Mouse (Mus musculus): ENCODE data around the gene Wdfy3.
A peak's percentile ranks its signal among the peaks of the same experiment; 100 is the strongest.
"Not testable (repeated sequence)": the region's sequence is repeated elsewhere in the genome, so short reads cannot be mapped to it uniquely, and the experiment has no call there.

The Wdfy3 gene

GRCm38 (mm10) chr5:102069767-102070413 lies at the start of gene Wdfy3:
Gene Wdfy3 (minus strand): TSS chr5:102069921.
- DNase-seq (ENCODE audit: extremely low spot score): peak; percentile 91

- no peak for DNase-seq (ENCODE audit: extremely low spot score)
These were observed 43.3 kb upstream of the Wdfy3 start for GRCm38 (mm10) chr5:102113009-102113408.

GRCm38 (mm10) chr5:102112034-102112433 lies 42.3 kb upstream of the Wdfy3 start:
- DNase-seq (ENCODE audit: extremely low spot score): no peak

GRCm38 (mm10) chr5:102110031-102110430 lies 40.3 kb upstream of the Wdfy3 start:
- DNase-seq (ENCODE audit: extremely low spot score): no peak

- DNase-seq (ENCODE audit: extremely low spot score): no peak
These were observed 36.2 kb upstream of the Wdfy3 start for GRCm38 (mm10) chr5:102105919-102106318.

GRCm38 (mm10) chr5:102101815-102102214 lies 32.1 kb upstream of the Wdfy3 start:
- not testable (repeated sequence) for DNase-seq (ENCODE audit: extremely low spot score)

- DNase-seq (ENCODE audit: extremely low spot score): peak; percentile 44
These were observed 30.8 kb upstream of the Wdfy3 start for GRCm38 (mm10) chr5:102100246-102101241.

GRCm38 (mm10) chr5:102095576-102095975 lies 25.9 kb upstream of the Wdfy3 start:
- no peak for DNase-seq (ENCODE audit: extremely low spot score)

- no peak for DNase-seq (ENCODE audit: extremely low spot score)
These were observed 21.0 kb upstream of the Wdfy3 start for GRCm38 (mm10) chr5:102090686-102091085.

- no peak for DNase-seq (ENCODE audit: extremely low spot score)
These were observed 15.3 kb upstream of the Wdfy3 start for GRCm38 (mm10) chr5:102084737-102085705.

- peak; percentile 65 for DNase-seq (ENCODE audit: extremely low spot score)
These were observed 4.4 kb upstream of the Wdfy3 start for GRCm38 (mm10) chr5:102074086-102074485.

- DNase-seq (ENCODE audit: extremely low spot score): no peak
These were observed 2.3 kb upstream of the Wdfy3 start for GRCm38 (mm10) chr5:102072057-102072456.

- DNase-seq (ENCODE audit: extremely low spot score): no peak
These were observed 1.5 kb upstream of the Wdfy3 start for GRCm38 (mm10) chr5:102071241-102071640.

- no peak for DNase-seq (ENCODE audit: extremely low spot score)
These were observed 1.1 kb upstream of the Wdfy3 start for GRCm38 (mm10) chr5:102070788-102071187.

- DNase-seq (ENCODE audit: extremely low spot score): no peak
These were observed 670 bp upstream of the Wdfy3 start for GRCm38 (mm10) chr5:102070414-102070768.

GRCm38 (mm10) chr5:102069051-102069766 lies 512 bp downstream of the Wdfy3 start:
- peak; percentile 77 for DNase-seq (ENCODE audit: extremely low spot score)

GRCm38 (mm10) chr5:102066458-102066857 lies 3.3 kb downstream of the Wdfy3 start:
- DNase-seq (ENCODE audit: extremely low spot score): no peak

- DNase-seq (ENCODE audit: extremely low spot score): peak; percentile 31
These were observed 6.5 kb downstream of the Wdfy3 start for GRCm38 (mm10) chr5:102063013-102063752.

GRCm38 (mm10) chr5:102061816-102062215 lies 7.9 kb downstream of the Wdfy3 start:
- no peak for DNase-seq (ENCODE audit: extremely low spot score)

GRCm38 (mm10) chr5:102055946-102056345 lies 13.8 kb downstream of the Wdfy3 start:
- DNase-seq (ENCODE audit: extremely low spot score): no peak

All from embryo, embryonic 9.5 days (tissue).